Mouse (Mus musculus) forelimb bud, embryonic 11.5 days (tissue): ENCODE results near the gene Ccdc162.

Experiments used
- DNase-seq: peaks from one replicate; pipeline ENCODE4 v3.0.0-alpha.2; 2012; ENCODE audit warnings: low read depth, low spot score

Gene Ccdc162

GRCm38 (mm10) chr10:41578541-41578940 lies 137.9 kb downstream of the Ccdc162 start:
- DNase-seq = no peak

- DNase-seq = no peak
Measured at GRCm38 (mm10) chr10:41576328-41576833, 140.1 kb downstream of the Ccdc162 start.

GRCm38 (mm10) chr10:41575451-41576327 lies 140.7 kb downstream of the Ccdc162 start:
- DNase-seq = no peak

GRCm38 (mm10) chr10:41573190-41573589 lies 143.2 kb downstream of the Ccdc162 start:
- no peak for DNase-seq

GRCm38 (mm10) chr10:41572274-41572673 lies 144.2 kb downstream of the Ccdc162 start:
- no peak for DNase-seq

GRCm38 (mm10) chr10:41571065-41571464 lies 145.4 kb downstream of the Ccdc162 start:
- no peak for DNase-seq

- DNase-seq = no peak
Measured at GRCm38 (mm10) chr10:41568306-41568705, 148.1 kb downstream of the Ccdc162 start.

GRCm38 (mm10) chr10:41565141-41565540 lies 151.3 kb downstream of the Ccdc162 start:
- DNase-seq = no peak

GRCm38 (mm10) chr10:41561701-41562395 lies 154.6 kb downstream of the Ccdc162 start:
- DNase-seq = no peak

- DNase-seq = no peak
Measured at GRCm38 (mm10) chr10:41558401-41558800, 158.0 kb downstream of the Ccdc162 start.

- DNase-seq = no peak
Measured at GRCm38 (mm10) chr10:41555081-41555480, 161.4 kb downstream of the Ccdc162 start.

GRCm38 (mm10) chr10:41553711-41554110 lies 162.7 kb downstream of the Ccdc162 start:
- DNase-seq = no peak

- peak; percentile 81 for DNase-seq
Measured at GRCm38 (mm10) chr10:41552847-41553589, 163.4 kb downstream of the Ccdc162 start.

- DNase-seq = no peak
Measured at GRCm38 (mm10) chr10:41552319-41552718, 164.1 kb downstream of the Ccdc162 start.

- DNase-seq = no peak
Measured at GRCm38 (mm10) chr10:41550711-41551110, 165.7 kb downstream of the Ccdc162 start.

GRCm38 (mm10) chr10:41546396-41547165 lies 169.9 kb downstream of the Ccdc162 start:
- DNase-seq = no peak

- DNase-seq = no peak
Measured at GRCm38 (mm10) chr10:41545224-41545755, 171.1 kb downstream of the Ccdc162 start.

GRCm38 (mm10) chr10:41544481-41545190 lies 171.8 kb downstream of the Ccdc162 start:
- DNase-seq = no peak

- no peak for DNase-seq
Measured at GRCm38 (mm10) chr10:41543844-41544243, 172.6 kb downstream of the Ccdc162 start.

- no peak for DNase-seq
Measured at GRCm38 (mm10) chr10:41543439-41543838, 173.0 kb downstream of the Ccdc162 start.
